Mouse (Mus musculus): ENCODE data around the gene Rps26.
"Not testable (repeated sequence)": the region's sequence is repeated elsewhere in the genome, so short reads cannot be mapped to it uniquely, and the experiment has no call there.

- TF ChIP-seq POLR2A (IDR thresholded peaks at IDR 0.05; ENCODE audit: borderline replicate concordance, extremely low read depth, low read depth, low read length); CTCF (IDR thresholded peaks at IDR 0.05; ENCODE audit: insufficient read depth, low read length): not testable (repeated sequence)
Measured at GRCm38 (mm10) chr10:128615798-128616448, 10.6 kb downstream of the Rps26 start.

Measured in lung, adult 2 months (tissue).